Mouse (Mus musculus) kidney, embryonic 14.5 days (tissue): ENCODE results near the gene Zyx. TPM values are rescaled to one million over a fixed set of nuclear protein-coding genes. Genes with fewer than 3 reads are reported as not detected.

Source experiments
- ATAC-seq: fragments of 200-750 bp; cut with Nextera tagmentation; 2 replicates; pipeline ENCODE4 v1.8.0; 2017; ENCODE audit warnings: moderate number of reproducible peaks, mild to moderate bottlenecking, moderate TSS enrichment, moderate library complexity; ENCODE audit not compliant: low FRiP score, low TSS enrichment
- H3K27ac ChIP-seq: fragments of 300-500 bp; sonication (generic); 2 replicates; pipeline ENCODE4 v1.5.1; 2014; ENCODE audit warnings: low read depth, mild to moderate bottlenecking, low read length, moderate library complexity, mixed read lengths
- H3K27me3 ChIP-seq: fragments of 300-500 bp; sonication (generic); 2 replicates; pipeline ENCODE4 v1.6.1; 2014; ENCODE audit warnings: mild to moderate bottlenecking, low read length; ENCODE audit not compliant: control insufficient read depth, insufficient read depth
- H3K36me3 ChIP-seq: fragments of 300-500 bp; sonication (generic); 2 replicates; pipeline ENCODE4 v1.6.1; 2014; ENCODE audit warnings: low read length, mixed read lengths; ENCODE audit not compliant: control insufficient read depth, insufficient read depth
- H3K4me1 ChIP-seq: fragments of 300-500 bp; sonication (generic); 2 replicates; pipeline ENCODE4 v1.6.1; 2014; ENCODE audit warnings: low read length, mixed read lengths; ENCODE audit not compliant: control insufficient read depth, insufficient read depth
- H3K4me2 ChIP-seq: fragments of 300-500 bp; sonication (generic); replicated peaks from 2 replicates; pipeline ENCODE4 v1.6.1; 2014; ENCODE audit warnings: low read depth, mild to moderate bottlenecking, low read length
- H3K4me3 ChIP-seq: fragments of 300-500 bp; sonication (generic); 2 replicates; pipeline ENCODE4 v1.5.1; 2014; ENCODE audit warnings: mild to moderate bottlenecking, low read length
- H3K9ac ChIP-seq: fragments of 300-500 bp; sonication (generic); 2 replicates; pipeline ENCODE4 v1.6.1; 2014; ENCODE audit warnings: low read depth, mild to moderate bottlenecking, low read length, moderate library complexity
- H3K9me3 ChIP-seq: fragments of 300-500 bp; sonication (generic); 2 replicates; pipeline ENCODE4 v1.6.1; 2016; ENCODE audit warnings: low read length; ENCODE audit not compliant: control insufficient read depth
- WGBS: fragments of 180-500 bp; shearing (Covaris S2); extraction: QIAGEN DNeasy Blood & Tissue Kit; methylation state at CpG from one replicate; pipeline ENCODE4 v1.1.7; 2014; 5-methylcytosine and 5-hydroxymethylcytosine counted together
- polyA plus RNA-seq: library from polyadenylated mRNA; unstranded; fragments of >200 nt; fragmentation: Nextera tagmentation; extraction: Ambion mirVana; gene quantifications from 2 replicates; pipeline ENCODE4 v1.2.1, GENCODE M21; 2014

The Zyx gene
- polyA plus RNA-seq, 1 experiment from 2014 or later = 118 TPM

GRCm38 (mm10) chr6:42397041-42397657 lies 47.7 kb downstream of the Zyx start:
- no peak overlapping the region for H3K27ac ChIP-seq
- 67% methylated on average over 3 of the region's 3 CpGs for WGBS
- H3K27me3 ChIP-seq = no peaks in the 10 kb centered on the region
- no peaks in the 10 kb centered on the region for H3K9me3 ChIP-seq
- no peaks in the 10 kb centered on the region for H3K4me1 ChIP-seq
- no peak for ATAC-seq
- no peak overlapping the region for H3K4me2 ChIP-seq
- H3K9ac ChIP-seq = no peak overlapping the region
- no peak overlapping the region for H3K4me3 ChIP-seq
- H3K36me3 ChIP-seq = no peaks in the 10 kb centered on the region

GRCm38 (mm10) chr6:42398285-42398684 lies 48.9 kb downstream of the Zyx start:
- no peak for ATAC-seq
- H3K27me3 ChIP-seq = no peaks in the 10 kb centered on the region
- H3K4me2 ChIP-seq = no peak overlapping the region
- no peaks in the 10 kb centered on the region for H3K4me1 ChIP-seq
- H3K36me3 ChIP-seq = no peaks in the 10 kb centered on the region
- 65% methylated on average over 3 of the region's 3 CpGs for WGBS
- H3K9ac ChIP-seq = no peak overlapping the region
- no peak overlapping the region for H3K4me3 ChIP-seq
- H3K27ac ChIP-seq = no peak overlapping the region
- no peaks in the 10 kb centered on the region for H3K9me3 ChIP-seq

- Histone ChIP-seq H3K36me3 (no peaks in the 10 kb centered on the region), H3K4me2 (no peak overlapping the region), H3K27ac (no peak overlapping the region), H3K4me1 (no peaks in the 10 kb centered on the region), H3K9ac (no peak overlapping the region), H3K27me3 (no peaks in the 10 kb centered on the region), H3K4me3 (no peak overlapping the region), H3K9me3 (no peaks in the 10 kb centered on the region)
- 96% methylated on average over 1 of the region's 1 CpGs for WGBS
- ATAC-seq = no peak
Observed at GRCm38 (mm10) chr6:42398998-42399397, 49.6 kb downstream of the Zyx start.

- H3K4me2 ChIP-seq = no peak within 1 kb of the TSS
- no peak within 1 kb of the TSS for H3K9ac ChIP-seq
- H3K4me3 ChIP-seq = no peak within 1 kb of the TSS
- WGBS = 92% methylated on average over 1 of the region's 1 CpGs
- H3K9me3 ChIP-seq = no peaks in the 10 kb centered on the region
- no peaks in the 10 kb centered on the region for H3K27me3 ChIP-seq
- no peaks in the 10 kb centered on the region for H3K4me1 ChIP-seq
- H3K27ac ChIP-seq = no peak within 1 kb of the TSS
- no peaks in the 10 kb centered on the region for H3K36me3 ChIP-seq
- no peak for ATAC-seq
Observed at GRCm38 (mm10) chr6:42399938-42400337, 50.5 kb downstream of the Zyx start, which contains the start of gene Tas2r143. TSS of gene Tas2r143 (plus strand) at chr6:42400238.

GRCm38 (mm10) chr6:42405134-42405533 lies 55.7 kb downstream of the Zyx start, which contains the start of gene Tas2r135:
TSS of gene Tas2r135 (plus strand) at chr6:42405434.
- Histone ChIP-seq H3K27ac (no peak within 1 kb of the TSS), H3K9me3 (no peaks in the 10 kb centered on the region), H3K4me1 (no peaks in the 10 kb centered on the region), H3K27me3 (no peaks in the 10 kb centered on the region), H3K36me3 (no peaks in the 10 kb centered on the region), H3K4me2 (no peak within 1 kb of the TSS), H3K4me3 (no peak within 1 kb of the TSS), H3K9ac (no peak within 1 kb of the TSS)
- no peak for ATAC-seq
- WGBS = 80% methylated on average over 2 of the region's 2 CpGs

Other genes starting within 250 kb of the Zyx start
- not detected in 2 replicates for gene Tas2r139, start 208.7 kb upstream of the Zyx start, polyA plus RNA-seq
- not detected in 2 replicates for gene Tas2r144, start 134.3 kb upstream of the Zyx start, polyA plus RNA-seq
- 33.3 and 37.2 TPM in 2 replicates for gene Gstk1, start 103.7 kb upstream of the Zyx start, polyA plus RNA-seq
- 2.6 and 3.0 TPM in 2 replicates for gene Tmem139, start 87.7 kb upstream of the Zyx start, polyA plus RNA-seq
- gene Casp2, start 84.6 kb upstream of the Zyx start, polyA plus RNA-seq = 46.1 and 66.5 TPM in 2 replicates
- gene Clcn1, start 62.9 kb upstream of the Zyx start, polyA plus RNA-seq = 0.20 TPM in 2 replicates
- gene Fam131b, start 25.0 kb upstream of the Zyx start, polyA plus RNA-seq = 0.05 and 0.11 TPM in 2 replicates
- gene Epha1, start 23.6 kb downstream of the Zyx start, polyA plus RNA-seq = 3.1 and 3.3 TPM in 2 replicates
- gene Tas2r143, start 50.6 kb downstream of the Zyx start, polyA plus RNA-seq = not detected in 2 replicates
- gene Tas2r135, start 55.8 kb downstream of the Zyx start, polyA plus RNA-seq = not detected in 2 replicates
- gene Tas2r126, start 84.9 kb downstream of the Zyx start, polyA plus RNA-seq = not detected in 2 replicates
- not detected in 2 replicates for gene Olfr458, start 115.6 kb downstream of the Zyx start, polyA plus RNA-seq
- gene Olfr457, start 126.7 kb downstream of the Zyx start, polyA plus RNA-seq = 0.14 TPM in 1 of 2 replicates, not detected in the other
- not detected in 2 replicates for gene Olfr456, start 137.6 kb downstream of the Zyx start, polyA plus RNA-seq
- gene Olfr455, start 198.0 kb downstream of the Zyx start, polyA plus RNA-seq = not detected in 2 replicates
- not detected in 2 replicates for gene Tcaf3, start 248.1 kb downstream of the Zyx start, polyA plus RNA-seq